Mouse (Mus musculus) limb, embryonic 12.5 days (tissue): Measurements from ENCODE around the gene Col25a1. TPM values are rescaled to one million over a fixed set of nuclear protein-coding genes. Genes with fewer than 3 reads are reported as not detected.
A peak's percentile ranks its signal among the peaks of the same experiment; 100 is the strongest.

ENCODE experiments used
- ATAC-seq: fragments of 200-750 bp; cut with Nextera tagmentation; 2 replicates; pipeline ENCODE4 v1.8.0; 2017; ENCODE audit warnings: low read depth, moderate TSS enrichment; ENCODE audit not compliant: insufficient number of reproducible peaks, insufficient read depth, low FRiP score, low TSS enrichment
- H3K27ac ChIP-seq: fragments of 300-500 bp; sonication (generic); 2 replicates; pipeline ENCODE4 v1.5.1; 2016; ENCODE audit warnings: mild to moderate bottlenecking, moderate library complexity
- H3K27me3 ChIP-seq: fragments of 300-500 bp; sonication (generic); 2 replicates; pipeline ENCODE4 v1.6.1; 2016; ENCODE audit warnings: mild to moderate bottlenecking, moderate library complexity
- H3K36me3 ChIP-seq: fragments of 300-500 bp; sonication (generic); 2 replicates; pipeline ENCODE4 v1.6.1; 2016; ENCODE audit warnings: mild to moderate bottlenecking, moderate library complexity
- H3K4me1 ChIP-seq: fragments of 300-500 bp; sonication (generic); replicated peaks from 2 replicates; pipeline ENCODE4 v1.6.1; 2016
- H3K4me2 ChIP-seq: fragments of 300-500 bp; sonication (generic); 2 replicates; pipeline ENCODE4 v1.6.1; 2016; ENCODE audit warnings: mild to moderate bottlenecking, moderate library complexity
- H3K4me3 ChIP-seq: fragments of 300-500 bp; sonication (generic); replicated peaks from 2 replicates; pipeline ENCODE4 v1.5.1; 2016; ENCODE audit warnings: mild to moderate bottlenecking
- H3K9ac ChIP-seq: fragments of 300-500 bp; sonication (generic); replicated peaks from 2 replicates; pipeline ENCODE4 v1.6.1; 2016; ENCODE audit warnings: mild to moderate bottlenecking, moderate library complexity
- H3K9me3 ChIP-seq: fragments of 300-500 bp; sonication (generic); 2 replicates; pipeline ENCODE4 v1.6.1; 2016; ENCODE audit warnings: mild to moderate bottlenecking, moderate library complexity
- WGBS: fragments of 180-500 bp; shearing (Covaris S2); methylation state at CpG from one replicate; pipeline ENCODE4 v1.1.7; 2016; 5-methylcytosine and 5-hydroxymethylcytosine counted together
- polyA plus RNA-seq: library from polyadenylated mRNA; unstranded; fragments of >200 nt; fragmentation: Nextera tagmentation; extraction: Ambion mirVana; gene quantifications from 2 replicates; pipeline ENCODE4 v1.2.1, GENCODE M21; 2016

The Col25a1 gene
- polyA plus RNA-seq, 1 experiment from 2014 or later = 43.2 TPM

DNA sequence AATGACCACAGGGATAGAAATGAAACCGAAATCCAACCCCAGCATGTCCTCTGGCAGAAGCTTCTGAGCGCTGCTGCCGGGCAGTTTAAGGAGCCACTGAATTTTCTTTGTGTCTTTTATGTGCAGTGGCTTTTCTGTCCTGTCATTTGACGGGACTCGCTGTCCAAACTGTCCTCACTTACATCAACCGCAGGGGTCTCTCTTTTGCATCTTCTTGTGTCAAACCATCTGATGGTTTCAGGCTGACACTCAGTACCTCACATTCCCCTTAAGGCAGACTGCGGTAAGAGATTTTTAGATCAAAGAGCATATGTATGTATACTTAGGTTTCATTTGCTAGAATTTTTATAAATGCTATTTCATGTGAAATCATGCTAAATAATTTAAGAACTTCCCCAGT lies 318.6 kb downstream of the Col25a1 start:
- Histone ChIP-seq H3K4me3 (no peak overlapping the region), H3K9ac (no peak overlapping the region), H3K9me3 (no peaks in the 10 kb centered on the region), H3K27ac (no peak overlapping the region), H3K4me1 (no peaks in the 10 kb centered on the region; the same call in 1 of the 2 replicates), H3K27me3 (no peaks in the 10 kb centered on the region), H3K4me2 (no peak overlapping the region), H3K36me3 (no peaks in the 10 kb centered on the region)
- ATAC-seq = no peak
- 75% methylated on average over 7 of the region's 7 CpGs for WGBS

DNA sequence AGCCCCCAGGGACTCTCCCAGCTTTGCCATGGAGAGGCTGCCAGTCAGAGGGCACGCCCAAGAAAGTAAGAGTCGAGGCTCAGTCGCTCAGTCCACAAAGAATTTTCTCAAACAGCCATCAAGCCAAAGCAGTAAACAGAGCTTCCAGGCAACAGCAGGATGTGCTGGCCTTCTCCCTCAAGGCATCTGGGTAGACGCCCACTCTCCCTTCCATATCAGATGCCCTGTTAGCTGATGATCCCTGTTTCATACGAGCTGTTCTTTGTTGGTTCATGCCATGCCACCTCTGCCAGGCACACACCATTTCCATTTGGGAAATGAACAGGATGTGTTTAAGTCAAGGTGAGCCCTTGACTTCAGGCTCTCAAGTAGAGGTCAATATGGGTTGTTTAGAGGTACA lies 334.1 kb downstream of the Col25a1 start:
- WGBS = 81% methylated on average over 5 of the region's 5 CpGs
- Histone ChIP-seq H3K4me1 (0 out of 2 replicates have a peak, but pooled peaks cover 2% of the 10 kb centered on the region), H3K9me3 (peaks cover 9% of the 10 kb centered on the region), H3K27me3 (no peaks in the 10 kb centered on the region), H3K27ac (no peak overlapping the region), H3K9ac (no peak overlapping the region), H3K4me2 (no peak overlapping the region), H3K4me3 (no peak overlapping the region), H3K36me3 (peaks cover 4% of the 10 kb centered on the region; the same call in 1 of the 2 replicates)
- ATAC-seq = no peak

DNA sequence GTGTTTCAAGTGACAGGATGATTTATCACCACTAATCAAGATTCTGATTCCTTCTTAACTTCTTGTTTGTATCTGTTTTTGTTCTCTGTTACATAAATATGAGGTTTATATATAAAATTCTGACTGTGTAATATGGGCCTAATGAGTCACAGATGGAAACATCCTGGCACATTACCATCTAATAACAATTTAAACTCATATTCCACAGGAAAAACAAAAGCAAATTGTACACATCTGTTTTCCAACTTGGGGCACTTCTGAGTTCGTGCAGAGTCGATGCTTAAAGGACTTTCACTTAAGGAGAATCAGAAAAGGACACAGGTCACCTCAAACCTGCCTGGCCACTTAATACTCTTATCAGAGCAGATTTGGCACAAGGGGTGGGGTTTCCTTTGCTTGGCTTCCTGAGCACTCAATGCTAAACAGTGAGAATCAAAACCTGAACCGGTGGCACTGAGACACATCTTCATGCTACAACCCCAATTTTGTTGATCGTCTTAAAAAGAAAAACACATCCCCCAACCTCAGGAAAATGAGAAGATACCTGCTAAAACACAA lies 342.0 kb downstream of the Col25a1 start:
- H3K9ac ChIP-seq = no peak overlapping the region
- no peaks in the 10 kb centered on the region for H3K27me3 ChIP-seq
- H3K4me3 ChIP-seq = no peak overlapping the region
- no peak overlapping the region for H3K4me2 ChIP-seq
- H3K9me3 ChIP-seq = no peaks in the 10 kb centered on the region
- H3K36me3 ChIP-seq = no peaks in the 10 kb centered on the region
- no peak for ATAC-seq
- H3K4me1 ChIP-seq = peaks cover 2% of the 10 kb centered on the region
- 40% methylated on average over 4 of the region's 4 CpGs for WGBS
- no peak overlapping the region for H3K27ac ChIP-seq

DNA sequence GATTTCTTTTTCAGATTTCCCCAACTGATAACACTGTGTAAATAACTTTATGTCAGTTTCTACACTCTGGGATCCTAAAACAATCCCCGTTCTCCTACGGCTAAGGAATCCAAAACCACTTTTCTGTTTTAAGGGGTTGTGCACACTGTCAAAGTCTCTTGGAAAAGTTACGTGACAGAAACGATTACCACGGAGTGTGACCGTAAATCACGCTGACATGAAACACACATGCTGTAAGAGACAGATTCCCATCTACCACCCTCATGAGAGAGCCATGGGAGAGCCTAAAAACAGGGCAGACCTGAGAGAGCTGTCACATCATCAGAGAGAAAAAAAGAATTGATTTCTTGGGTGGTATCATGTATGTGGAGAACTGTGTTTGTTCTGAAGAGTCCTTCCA lies 342.7 kb downstream of the Col25a1 start:
- Histone ChIP-seq H3K4me3 (no peak overlapping the region), H3K36me3 (no peaks in the 10 kb centered on the region), H3K9ac (no peak overlapping the region), H3K4me1 (peaks cover 2% of the 10 kb centered on the region), H3K9me3 (no peaks in the 10 kb centered on the region), H3K27ac (no peak overlapping the region), H3K27me3 (no peaks in the 10 kb centered on the region), H3K4me2 (no peak overlapping the region)
- WGBS = 34% methylated on average over 7 of the region's 7 CpGs
- ATAC-seq = no peak

DNA sequence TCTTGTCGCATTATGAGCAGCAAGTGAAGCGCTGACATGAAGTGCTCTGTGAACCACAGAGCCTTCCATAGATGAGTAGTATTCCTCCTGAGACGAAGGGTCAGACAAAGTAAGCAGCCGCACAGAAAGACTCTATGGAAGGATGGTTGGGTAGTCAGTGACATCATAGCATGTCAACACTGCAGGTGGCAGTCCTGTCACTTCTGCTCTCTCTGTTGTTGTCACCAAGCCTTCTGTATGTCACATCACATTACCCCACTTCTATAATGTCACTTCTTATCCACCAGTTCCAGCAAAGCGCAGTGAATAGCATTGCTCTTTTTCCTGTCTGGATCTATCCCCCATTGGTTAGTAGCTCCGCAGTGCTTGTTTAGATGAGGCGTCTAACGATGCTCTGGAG lies 351.2 kb downstream of the Col25a1 start:
- Histone ChIP-seq H3K9ac (no peak overlapping the region), H3K4me1 (0 out of 2 replicates have a peak, but pooled peaks cover 3% of the 10 kb centered on the region), H3K27ac (no peak overlapping the region), H3K27me3 (no peaks in the 10 kb centered on the region), H3K9me3 (no peaks in the 10 kb centered on the region), H3K36me3 (peaks cover 3% of the 10 kb centered on the region; the same call in 1 of the 2 replicates), H3K4me2 (no peak overlapping the region), H3K4me3 (no peak overlapping the region)
- ATAC-seq = no peak
- WGBS = 92% methylated on average over 8 of the region's 8 CpGs

DNA sequence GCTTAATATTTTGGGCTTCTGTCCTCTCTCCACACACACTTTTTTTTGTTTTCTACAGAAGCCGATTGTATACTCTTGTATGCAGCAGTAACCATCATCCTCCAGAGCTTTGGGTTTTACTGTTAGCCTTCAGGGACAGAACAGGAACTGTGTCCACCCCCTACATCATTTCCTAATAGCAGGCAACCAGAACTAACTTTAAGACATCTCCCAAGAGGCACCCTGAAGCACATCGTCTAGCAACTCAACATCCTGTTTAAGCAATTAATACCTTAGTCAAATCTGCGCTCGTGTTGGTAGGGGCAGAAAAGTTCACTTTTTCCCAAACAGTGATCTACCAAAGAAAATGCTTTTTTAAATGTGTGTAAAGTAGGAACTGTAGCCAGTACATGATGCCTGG lies 357.5 kb downstream of the Col25a1 start:
- H3K27ac ChIP-seq = no peak overlapping the region
- no peak overlapping the region for H3K4me3 ChIP-seq
- WGBS = 52% methylated on average over 4 of the region's 4 CpGs
- no peak overlapping the region for H3K4me2 ChIP-seq
- ATAC-seq = no peak
- no peak overlapping the region for H3K9ac ChIP-seq
- H3K4me1 ChIP-seq = peaks cover 17% of the 10 kb centered on the region
- H3K36me3 ChIP-seq = no peaks in the 10 kb centered on the region
- no peaks in the 10 kb centered on the region for H3K9me3 ChIP-seq
- H3K27me3 ChIP-seq = no peaks in the 10 kb centered on the region

DNA sequence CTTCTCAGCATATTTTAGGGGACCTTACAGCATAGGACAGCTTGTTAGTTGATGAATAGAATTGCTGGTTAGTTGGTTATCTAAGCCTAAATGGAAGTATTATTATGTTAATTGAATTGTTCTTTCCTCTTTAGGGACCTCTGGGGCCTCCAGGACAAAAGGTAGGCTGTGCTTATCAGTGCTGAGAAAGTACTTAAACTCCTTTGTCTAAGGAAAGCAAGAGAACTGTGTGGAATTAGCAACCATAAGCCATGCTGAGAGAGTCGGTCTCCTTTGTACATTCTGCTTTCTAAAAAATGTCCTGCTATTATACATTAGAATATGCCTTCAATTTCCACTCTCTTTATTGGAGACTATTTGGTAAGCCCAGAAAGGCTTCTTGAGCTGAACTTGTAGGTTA lies 362.9 kb downstream of the Col25a1 start:
- Histone ChIP-seq H3K27ac (no peak overlapping the region), H3K4me1 (peaks cover 20% of the 10 kb centered on the region), H3K4me2 (no peak overlapping the region), H3K27me3 (no peaks in the 10 kb centered on the region), H3K9me3 (no peaks in the 10 kb centered on the region), H3K9ac (no peak overlapping the region), H3K36me3 (no peaks in the 10 kb centered on the region), H3K4me3 (no peak overlapping the region)
- 69% methylated on average over 1 of the region's 1 CpGs for WGBS
- ATAC-seq = no peak

DNA sequence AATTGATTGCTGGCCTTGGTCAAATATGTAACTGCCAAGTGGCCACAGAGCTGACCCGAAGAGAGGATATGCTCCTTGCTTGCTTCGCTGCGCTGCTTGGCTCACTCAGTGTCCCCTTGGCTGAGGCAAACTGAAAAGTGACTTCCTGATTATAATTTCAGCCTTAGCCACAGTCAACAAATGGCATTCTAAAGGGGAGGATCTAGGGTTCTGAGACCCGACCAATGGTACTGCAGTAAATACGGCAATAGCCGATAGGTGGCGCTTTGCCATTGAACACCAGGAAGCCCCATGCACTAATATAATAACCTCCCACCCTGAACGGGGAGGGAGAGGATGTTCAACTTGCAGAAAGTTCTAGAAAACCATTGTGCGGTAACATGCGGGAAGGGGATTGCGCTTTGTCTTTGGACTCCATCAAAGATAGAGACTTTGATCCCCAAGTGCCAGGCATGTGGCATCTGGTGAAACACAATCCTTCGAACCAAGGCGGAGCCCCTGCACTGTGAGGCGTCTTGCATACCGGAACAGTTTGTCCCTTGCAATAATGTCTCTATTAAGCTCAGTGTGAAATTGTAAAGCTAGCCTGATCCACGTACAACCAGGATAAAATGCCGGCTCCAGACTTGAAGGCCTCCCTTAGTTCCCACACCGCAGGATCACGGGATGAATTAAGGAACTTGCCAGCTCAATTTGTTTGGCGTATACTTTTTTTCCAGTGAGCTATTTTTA lies 363.5 kb downstream of the Col25a1 start:
- H3K4me3 ChIP-seq = no peak overlapping the region
- peaks cover 20% of the 10 kb centered on the region for H3K4me1 ChIP-seq
- no peak overlapping the region for H3K9ac ChIP-seq
- H3K27me3 ChIP-seq = no peaks in the 10 kb centered on the region
- 70% methylated on average over 20 of the region's 20 CpGs for WGBS
- no peaks in the 10 kb centered on the region for H3K9me3 ChIP-seq
- H3K36me3 ChIP-seq = no peaks in the 10 kb centered on the region
- H3K4me2 ChIP-seq = no peak overlapping the region
- H3K27ac ChIP-seq = no peak overlapping the region
- ATAC-seq = 0 out of 2 replicates have a peak, but pooled peaks have one; percentile 56

DNA sequence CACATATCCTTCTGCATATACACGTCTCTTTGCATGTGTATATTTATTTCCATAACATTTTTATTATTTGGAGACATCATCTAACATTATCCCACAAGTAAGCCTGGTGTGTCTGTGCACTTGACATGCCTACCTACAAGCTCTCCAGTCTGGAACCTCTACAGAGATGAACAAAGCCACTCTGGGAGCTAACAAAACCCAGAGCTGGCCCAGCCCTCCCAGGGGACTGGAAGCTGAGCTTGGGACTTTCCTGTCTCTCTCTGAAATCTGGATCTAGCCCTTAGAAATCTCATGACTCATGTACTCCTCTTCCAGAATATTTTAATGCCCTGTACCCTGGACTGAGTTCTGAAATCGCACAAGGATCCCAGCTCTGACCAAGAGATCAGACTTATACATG lies 365.7 kb downstream of the Col25a1 start:
- no peak overlapping the region for H3K9ac ChIP-seq
- no peak overlapping the region for H3K4me3 ChIP-seq
- no peak overlapping the region for H3K4me2 ChIP-seq
- H3K4me1 ChIP-seq = peaks cover 20% of the 10 kb centered on the region
- H3K27ac ChIP-seq = no peak overlapping the region
- H3K36me3 ChIP-seq = no peaks in the 10 kb centered on the region
- no peaks in the 10 kb centered on the region for H3K9me3 ChIP-seq
- 85% methylated on average over 2 of the region's 2 CpGs for WGBS
- no peak for ATAC-seq
- no peaks in the 10 kb centered on the region for H3K27me3 ChIP-seq

DNA sequence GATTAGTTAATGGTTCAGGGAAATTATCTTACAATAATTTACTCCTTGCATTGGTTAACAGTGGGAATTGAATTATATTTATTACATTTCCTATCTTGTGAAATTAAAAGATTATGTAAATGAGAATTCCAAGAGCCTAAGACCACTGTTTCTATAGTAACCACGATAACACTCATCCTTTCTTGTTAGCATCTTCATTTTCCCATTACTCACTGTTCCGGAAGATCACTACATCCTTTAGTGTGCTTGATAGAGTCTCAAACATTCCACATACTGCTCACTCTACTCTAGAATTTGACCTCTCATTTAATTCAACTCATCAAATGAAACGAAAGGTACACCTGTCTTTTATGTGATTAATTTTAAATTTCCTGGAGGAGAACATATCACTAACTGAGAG lies 370.4 kb downstream of the Col25a1 start:
- Histone ChIP-seq H3K27me3 (no peaks in the 10 kb centered on the region), H3K27ac (no peak overlapping the region), H3K4me3 (no peak overlapping the region), H3K9me3 (no peaks in the 10 kb centered on the region), H3K4me1 (no peaks in the 10 kb centered on the region), H3K36me3 (no peaks in the 10 kb centered on the region), H3K4me2 (no peak overlapping the region), H3K9ac (no peak overlapping the region)
- ATAC-seq = no peak
- 86% methylated on average over 3 of the region's 3 CpGs for WGBS

DNA sequence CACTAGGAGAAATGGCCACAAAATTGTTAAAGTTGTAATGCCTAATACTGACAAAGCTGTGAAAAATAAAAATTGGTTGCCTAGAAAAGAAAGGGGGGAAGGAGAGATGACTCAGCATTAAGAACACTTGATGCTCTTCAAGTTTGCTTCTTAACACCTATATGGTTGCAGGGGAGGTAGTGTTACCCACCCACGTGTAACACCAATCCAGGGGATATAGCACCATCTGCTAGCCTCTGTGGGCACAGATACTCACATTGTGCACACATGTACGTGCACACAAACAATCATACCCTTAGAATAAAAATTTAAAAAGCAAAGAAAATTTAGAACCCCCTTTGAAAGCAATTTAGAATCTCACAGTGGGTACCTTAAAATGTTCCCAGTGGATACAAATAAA lies 377.0 kb downstream of the Col25a1 start:
- Histone ChIP-seq H3K36me3 (peaks cover 3% of the 10 kb centered on the region; the same call in 1 of the 2 replicates), H3K27me3 (no peaks in the 10 kb centered on the region), H3K4me3 (no peak overlapping the region), H3K4me1 (no peaks in the 10 kb centered on the region), H3K9me3 (no peaks in the 10 kb centered on the region), H3K27ac (no peak overlapping the region), H3K4me2 (no peak overlapping the region), H3K9ac (no peak overlapping the region)
- no peak for ATAC-seq
- WGBS = 78% methylated on average over 2 of the region's 2 CpGs

DNA sequence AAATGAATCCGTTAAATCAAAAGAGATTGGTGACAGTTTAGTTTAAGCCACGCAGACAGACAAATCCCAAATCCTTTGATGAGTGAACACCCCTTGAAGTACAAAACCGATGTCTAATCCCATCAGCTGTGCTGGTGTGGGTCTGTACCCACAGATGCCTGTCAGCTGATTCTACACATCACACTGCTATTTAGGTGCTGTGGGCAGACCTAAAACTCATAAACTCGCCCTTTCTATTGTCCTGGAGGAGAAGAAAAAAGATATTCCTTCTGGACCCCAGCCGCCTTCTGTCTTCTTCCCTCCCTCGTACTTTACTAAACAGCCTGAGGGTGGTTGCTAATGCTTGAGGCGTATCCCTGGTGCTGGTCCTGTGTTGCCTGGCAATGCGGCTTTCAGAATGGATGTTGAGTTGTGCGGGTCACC lies 387.2 kb downstream of the Col25a1 start:
- Histone ChIP-seq H3K4me2 (no peak overlapping the region), H3K9ac (no peak overlapping the region), H3K27me3 (no peaks in the 10 kb centered on the region), H3K4me3 (no peak overlapping the region), H3K4me1 (0 out of 2 replicates have a peak, but pooled peaks cover 10% of the 10 kb centered on the region), H3K27ac (no peak overlapping the region), H3K36me3 (no peaks in the 10 kb centered on the region), H3K9me3 (no peaks in the 10 kb centered on the region)
- ATAC-seq = no peak
- WGBS = 71% methylated on average over 9 of the region's 9 CpGs
